Mouse (Mus musculus): ENCODE measurements around the gene Pgbd5.
A peak's percentile ranks its signal among the peaks of the same experiment; 100 is the strongest.

The Pgbd5 gene

DNA sequence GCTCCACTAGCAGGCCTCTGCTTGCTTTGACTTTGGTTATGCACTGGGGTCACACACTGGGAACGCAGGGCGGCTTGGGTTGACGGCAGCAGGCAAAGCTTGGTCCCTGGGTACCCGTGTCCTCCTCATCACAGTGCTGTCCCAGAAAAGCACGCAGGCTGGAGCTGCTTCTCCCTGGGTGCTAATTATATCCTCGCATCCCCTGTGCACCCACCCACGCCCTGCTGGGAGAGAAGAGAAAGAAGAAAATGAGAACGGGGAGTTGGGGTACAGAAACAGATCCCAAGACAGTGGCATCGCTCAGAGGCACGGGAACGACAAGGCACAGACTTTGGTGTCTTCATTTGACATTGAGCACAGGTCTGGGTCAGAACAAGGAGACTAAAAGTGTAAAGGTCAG, 50.0 kb downstream of the Pgbd5 start:
- no peak for DNase-seq

DNA sequence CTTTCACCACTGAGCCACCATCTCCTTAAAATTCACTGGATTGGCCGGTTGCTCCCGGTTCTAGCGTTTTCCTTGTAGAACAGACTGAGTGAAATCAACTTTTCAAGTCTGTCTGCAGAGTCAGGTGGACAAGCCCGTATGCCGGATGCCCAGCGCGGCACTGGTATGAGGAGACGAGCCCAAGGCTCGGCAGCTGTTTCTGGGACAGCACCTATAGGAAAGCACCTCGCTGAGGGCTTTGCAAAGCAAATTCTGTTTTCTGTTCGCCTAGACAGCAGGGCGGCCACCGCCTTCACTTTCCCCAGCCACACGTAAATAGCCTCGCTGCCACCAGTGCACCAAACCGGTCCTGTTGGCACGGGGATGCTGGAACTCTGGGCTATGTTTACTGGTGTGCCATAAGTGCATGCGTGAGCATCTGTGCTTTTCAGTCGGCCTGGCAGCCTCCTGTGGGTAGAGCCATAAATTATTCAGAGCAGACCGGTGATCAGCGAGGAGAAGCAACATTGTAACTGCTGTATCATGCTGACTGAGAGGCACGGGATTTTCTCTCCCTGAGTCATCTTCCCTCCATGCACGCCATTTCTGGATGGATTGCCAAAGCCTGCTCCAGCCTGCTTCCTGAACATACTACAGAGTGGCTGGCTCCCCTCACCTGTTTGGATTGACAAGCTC, 53.1 kb downstream of the Pgbd5 start:
- peak; percentile 40 for DNase-seq

- DNase-seq: no peak
These were observed 55.1 kb downstream of the Pgbd5 start for GRCm38 (mm10) chr8:124384336-124384735.

GRCm38 (mm10) chr8:124382235-124382634, 57.2 kb downstream of the Pgbd5 start:
- DNase-seq: no peak

GRCm38 (mm10) chr8:124379289-124379688, 60.2 kb downstream of the Pgbd5 start:
- no peak for DNase-seq

GRCm38 (mm10) chr8:124376406-124376805, 63.1 kb downstream of the Pgbd5 start:
- no peak for DNase-seq

- DNase-seq: no peak
These were observed 63.7 kb downstream of the Pgbd5 start for GRCm38 (mm10) chr8:124375727-124376126.

- DNase-seq: no peak
These were observed 64.3 kb downstream of the Pgbd5 start for GRCm38 (mm10) chr8:124375168-124375567.

- DNase-seq: no peak
These were observed 65.7 kb downstream of the Pgbd5 start for GRCm38 (mm10) chr8:124373753-124374152.

DNA sequence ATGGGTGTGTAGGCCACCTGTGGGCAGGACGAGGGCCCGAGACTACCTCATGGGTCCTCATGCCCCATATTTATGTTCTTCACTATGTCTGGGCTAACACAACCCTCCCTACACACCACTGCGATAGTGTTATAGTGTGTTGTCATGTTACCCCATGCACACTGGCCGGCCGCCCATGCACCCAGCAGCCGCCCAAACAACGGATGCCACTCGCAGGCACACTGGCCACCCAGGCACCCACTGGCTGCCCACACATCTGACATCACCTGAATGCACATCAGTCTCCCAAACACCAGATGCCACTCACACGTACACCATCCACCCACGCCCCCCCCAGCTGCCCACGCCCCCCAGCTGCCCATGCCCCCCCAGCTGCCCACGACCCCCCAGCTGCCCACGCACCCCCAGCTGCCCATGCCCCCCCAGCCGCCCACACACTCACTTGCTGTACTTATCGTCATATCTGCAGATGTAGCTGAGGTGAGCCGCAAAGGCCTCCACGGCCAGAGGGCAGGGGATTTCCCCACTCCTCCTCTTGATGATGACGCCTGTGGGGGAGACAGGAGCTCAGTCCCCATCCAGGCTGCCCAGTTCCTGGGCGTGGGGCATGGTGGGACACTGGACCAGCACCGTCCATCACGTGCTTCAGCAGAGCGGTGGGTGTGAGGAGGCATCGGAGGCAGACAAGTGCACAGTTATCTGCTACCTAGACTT, 67.9 kb downstream of the Pgbd5 start:
- no peak for DNase-seq

DNA sequence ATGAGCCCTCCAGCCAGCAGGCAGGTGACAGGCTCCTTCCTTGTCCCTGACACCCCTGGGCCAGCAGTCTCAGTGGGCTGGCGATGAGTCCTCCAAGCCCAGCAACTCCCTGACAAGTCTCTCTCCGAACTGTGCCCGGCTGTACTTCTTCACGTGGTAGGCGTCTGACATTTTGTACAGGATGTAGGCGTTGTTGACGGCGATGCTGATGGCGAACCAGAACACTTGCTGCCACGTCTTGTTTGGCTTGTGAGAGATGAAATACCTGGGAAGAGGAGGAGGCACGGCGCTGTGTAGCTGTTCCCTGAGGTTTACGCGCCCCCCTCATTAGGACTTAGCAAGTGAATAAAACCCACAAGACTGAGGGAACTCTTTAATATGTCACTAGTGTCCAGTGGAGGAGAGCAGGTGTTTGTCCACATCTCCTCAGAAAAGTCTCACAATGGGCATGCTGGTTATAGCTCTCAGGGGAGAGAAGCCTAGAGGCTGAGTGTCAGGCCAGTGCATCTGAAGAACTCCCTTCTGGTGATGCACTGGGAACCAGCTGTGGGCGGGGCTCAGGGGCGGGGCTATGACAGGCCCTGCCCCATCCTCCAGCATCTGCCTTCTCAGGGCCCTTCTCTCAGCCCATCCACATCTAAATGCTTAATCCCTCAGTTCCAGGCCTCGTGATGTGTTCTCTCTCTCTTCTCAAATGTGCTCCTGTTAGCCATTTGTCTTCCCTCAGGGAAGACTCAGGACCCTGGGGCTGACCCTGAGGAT, 68.9 kb downstream of the Pgbd5 start:
- peak; percentile 32 for DNase-seq

- DNase-seq: peak; percentile 84
These were observed 71.2 kb downstream of the Pgbd5 start for GRCm38 (mm10) chr8:124368213-124368612.

GRCm38 (mm10) chr8:124363337-124363736, 76.1 kb downstream of the Pgbd5 start:
- no peak for DNase-seq

DNA sequence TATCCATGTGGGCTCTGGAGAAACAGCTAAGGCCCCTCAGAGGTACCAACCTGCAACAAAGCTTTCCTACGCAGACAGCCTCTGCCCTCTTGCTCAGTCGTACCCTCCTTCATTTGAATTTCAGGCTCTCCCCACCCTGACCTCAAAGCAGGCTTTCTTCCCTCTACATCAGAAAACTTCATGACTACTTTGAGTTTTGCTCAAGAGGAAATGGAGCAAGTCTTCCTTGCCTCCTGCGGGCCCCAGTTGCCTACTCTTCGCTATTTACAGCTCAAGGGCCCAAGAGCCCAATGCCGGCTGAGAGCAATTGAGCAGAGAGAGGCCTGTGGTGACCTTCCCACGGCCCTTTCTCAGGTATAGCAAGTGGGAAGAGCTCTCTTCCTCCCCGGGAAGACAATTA, 76.9 kb downstream of the Pgbd5 start:
- DNase-seq: no peak

DNA sequence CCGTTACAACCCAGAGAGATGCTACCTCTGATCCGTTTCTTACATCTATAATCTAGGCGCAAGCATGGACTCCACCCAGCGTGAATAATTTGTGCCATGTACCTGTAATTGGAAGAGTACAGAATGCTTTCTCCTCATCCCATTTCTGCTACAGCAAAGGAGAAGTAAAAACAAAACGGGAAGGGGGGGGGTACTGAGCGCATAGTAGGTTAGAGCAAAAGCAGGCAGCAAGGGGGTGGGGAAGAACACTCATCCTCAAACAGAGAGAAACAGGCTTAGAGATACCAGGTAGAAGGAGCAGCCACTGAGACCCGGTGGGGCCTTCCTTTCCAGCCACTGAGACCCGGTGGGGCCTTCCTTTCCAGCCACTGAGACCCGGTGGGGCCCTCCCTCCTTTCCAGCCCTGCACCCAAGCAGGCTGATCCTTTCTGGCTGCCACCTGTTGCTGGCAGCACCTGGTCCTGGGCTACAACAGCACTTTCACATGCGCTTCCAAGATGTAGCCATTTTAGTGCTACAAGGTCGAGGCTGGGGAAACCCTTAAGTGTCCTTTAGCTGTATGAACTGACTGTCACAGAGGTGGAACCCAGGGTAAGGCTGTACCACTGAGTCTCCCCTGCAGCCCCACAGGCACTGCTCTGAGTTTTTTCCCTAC, 77.6 kb downstream of the Pgbd5 start:
- no peak for DNase-seq

- no peak for DNase-seq
These were observed 78.5 kb downstream of the Pgbd5 start for GRCm38 (mm10) chr8:124360911-124361310.

DNA sequence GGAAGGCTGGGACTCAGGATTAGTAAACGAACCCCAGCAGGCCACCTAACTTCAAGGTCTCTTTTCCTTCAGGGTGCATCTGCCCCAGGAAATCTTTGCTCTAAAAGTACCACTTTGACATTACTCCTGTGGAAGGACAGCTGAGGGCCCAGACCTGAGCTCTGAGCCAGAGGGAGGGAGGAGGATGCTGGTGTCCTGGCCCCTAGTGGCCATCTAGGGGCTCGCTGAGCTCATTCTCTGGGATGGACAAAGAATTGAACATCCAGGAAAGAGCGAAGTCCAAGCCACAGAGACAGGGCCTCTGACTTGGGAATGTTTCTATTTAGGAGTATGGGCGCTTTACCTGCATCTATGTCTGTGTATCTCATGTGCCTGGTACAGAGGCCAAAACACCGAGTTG, 87.8 kb downstream of the Pgbd5 start:
- peak; percentile 16 for DNase-seq

- peak; percentile 74 for DNase-seq
These were observed 89.8 kb downstream of the Pgbd5 start for GRCm38 (mm10) chr8:124349663-124350062.

GRCm38 (mm10) chr8:124348087-124348486, 91.4 kb downstream of the Pgbd5 start:
- no peak for DNase-seq

- peak; percentile 65 for DNase-seq
These were observed 92.5 kb downstream of the Pgbd5 start for GRCm38 (mm10) chr8:124346852-124347523.

DNA sequence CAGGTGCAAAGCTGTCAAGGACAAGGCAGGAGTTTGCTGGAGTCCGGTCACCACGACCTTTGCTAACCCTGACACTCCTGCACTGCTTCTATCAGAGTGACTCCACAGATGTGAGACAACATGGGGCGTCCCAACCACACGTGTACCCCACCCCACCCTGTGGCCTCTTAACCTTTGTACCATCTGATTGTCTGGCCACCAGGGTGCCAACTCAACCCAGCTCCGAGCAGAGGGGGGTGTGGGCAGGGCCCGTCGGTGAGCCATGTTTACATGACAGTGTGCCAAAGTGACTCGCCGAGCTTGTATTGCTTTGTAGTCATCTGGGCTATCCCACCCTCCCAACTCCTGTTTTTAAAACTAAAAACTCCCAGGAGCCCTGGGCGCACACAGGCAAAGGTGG, 94.4 kb downstream of the Pgbd5 start:
- no peak for DNase-seq

- DNase-seq: no peak
These were observed 95.5 kb downstream of the Pgbd5 start for GRCm38 (mm10) chr8:124343991-124344390.

DNA sequence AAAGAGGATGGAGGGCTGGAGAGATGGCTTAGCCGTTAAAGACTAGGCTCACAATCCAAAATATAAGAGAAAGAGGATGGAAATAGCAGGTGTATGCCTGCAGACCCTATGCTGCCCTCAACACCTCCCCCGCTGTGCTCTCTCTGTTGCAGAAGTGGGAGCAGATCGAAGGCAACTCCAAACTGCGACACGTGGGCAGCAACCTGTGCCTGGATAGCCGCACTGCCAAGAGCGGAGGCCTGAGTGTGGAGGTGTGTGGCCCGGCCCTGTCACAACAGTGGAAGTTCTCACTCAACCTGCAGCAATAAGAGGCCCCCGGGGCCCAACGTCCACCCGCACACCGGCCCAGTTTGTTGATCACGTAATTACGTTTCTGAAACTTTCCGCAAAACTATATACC, 96.3 kb downstream of the Pgbd5 start:
- no peak for DNase-seq

Measured in retina, postnatal 1 day (tissue).